Mouse (Mus musculus) thymus, postnatal 0 days (tissue): ENCODE measurements around the gene Gm42791. TPM values are rescaled to one million over a fixed set of nuclear protein-coding genes. Genes with fewer than 3 reads are reported as not detected.

ENCODE experiments used
- DNase-seq: peaks from one replicate; pipeline ENCODE4 v3.0.0-alpha.2; 2015; ENCODE audit warnings: low spot score
- polyA plus RNA-seq: library from polyadenylated mRNA; unstranded; fragments of >200 nt; fragmentation: Nextera tagmentation; extraction: Ambion mirVana; gene quantifications from 2 replicates; pipeline ENCODE4 v1.2.1, GENCODE M21; 2015

Gene Gm42791
- polyA plus RNA-seq, result 0.79 TPM in 1 of 2 replicates, not detected in the other

DNA sequence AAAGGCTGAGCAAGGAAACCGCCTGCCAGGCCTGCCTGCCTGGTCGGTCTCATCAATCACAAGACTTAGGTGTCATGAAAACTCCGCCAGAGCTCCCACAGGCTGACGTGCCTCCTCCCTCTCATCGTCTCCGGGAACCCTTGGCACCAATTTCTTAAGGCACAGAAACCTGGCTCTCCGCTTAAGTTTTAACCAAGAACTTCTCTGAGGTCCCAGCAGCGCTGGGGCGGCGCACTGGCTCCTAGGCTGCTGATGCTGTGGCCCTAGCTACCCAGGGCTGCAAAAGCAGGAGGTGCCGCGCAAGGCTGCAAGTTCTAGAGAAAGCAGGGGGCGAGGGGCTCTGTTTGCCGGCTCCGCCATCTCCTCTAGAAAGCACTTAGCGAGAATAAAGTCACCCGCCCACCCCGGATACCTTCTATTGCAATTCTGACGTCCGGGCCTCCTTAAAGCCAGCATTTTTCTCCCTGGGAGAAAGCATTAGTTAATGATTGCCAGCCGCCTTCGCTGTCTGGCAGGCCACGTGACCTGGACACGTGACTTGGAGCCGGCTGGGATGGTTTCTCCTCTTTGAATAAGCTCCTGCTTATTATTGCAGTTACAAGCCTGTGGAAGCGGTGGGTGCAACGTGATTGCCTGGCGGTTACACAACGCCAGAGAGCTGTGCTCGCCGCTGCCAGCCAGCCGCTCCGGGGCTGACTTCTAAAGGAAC lies at the start of gene Gm42791:
Gene Gm42791 (minus strand): TSS at position 442 of the 709 bp plus-strand sequence.
- DNase-seq, result peak; percentile 69

DNA sequence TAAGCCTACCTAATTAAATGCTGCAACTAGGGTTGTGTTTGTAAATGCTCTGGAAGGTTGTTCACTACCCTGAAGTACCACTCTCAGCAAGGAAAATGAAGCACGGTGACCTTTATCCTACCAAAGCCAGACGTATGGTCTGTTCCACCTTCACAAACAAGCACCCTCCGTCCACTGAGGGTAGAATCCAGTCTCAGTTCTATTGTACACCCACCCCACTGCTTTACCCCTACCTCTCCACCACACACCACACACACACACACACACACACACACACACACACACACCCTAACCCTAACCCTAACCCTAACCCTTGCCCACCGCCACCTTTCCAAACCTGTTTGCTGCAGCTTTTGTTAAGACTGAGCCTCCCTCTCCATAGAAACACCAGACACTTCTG lies 49.1 kb upstream of the Gm42791 start:
- DNase-seq, result no peak

DNA sequence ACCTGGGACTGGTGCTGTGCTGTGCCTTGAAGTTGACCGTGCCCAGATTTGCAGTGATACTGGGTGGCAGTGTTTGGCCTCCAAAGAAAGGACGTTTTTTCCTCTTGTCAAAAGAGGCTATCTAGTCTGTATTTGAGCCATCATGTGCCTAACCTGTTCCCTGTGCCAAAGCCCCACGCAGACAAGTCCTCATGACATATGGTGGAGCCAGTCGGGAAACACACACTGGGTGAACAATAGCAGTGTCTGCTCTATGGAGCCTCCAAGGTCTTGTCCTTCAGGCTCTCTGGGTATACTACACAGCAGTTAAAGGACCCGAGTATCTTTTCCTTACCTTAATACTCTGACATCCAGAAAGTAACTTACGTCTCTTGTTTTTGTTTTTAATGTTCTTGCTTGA lies 48.3 kb upstream of the Gm42791 start:
- no peak for DNase-seq

DNA sequence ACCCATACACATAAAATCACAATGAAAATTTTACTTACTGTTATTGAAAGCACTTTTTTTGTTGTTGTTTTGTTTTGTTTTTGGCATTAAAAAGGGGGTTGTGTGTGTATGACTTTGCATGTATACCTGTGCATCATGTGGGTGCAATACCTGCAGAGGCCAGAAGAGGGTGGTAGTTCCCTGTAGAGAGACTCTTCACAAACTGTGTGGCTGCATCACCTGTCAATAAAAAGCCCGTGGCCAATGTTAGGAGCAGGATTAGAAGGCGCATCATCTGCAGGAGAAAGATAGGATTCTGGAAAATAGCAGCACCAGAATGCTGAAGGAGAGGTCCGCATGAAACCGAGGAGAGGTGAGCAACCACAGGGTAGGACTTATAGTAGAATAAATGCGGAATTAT lies 44.9 kb upstream of the Gm42791 start:
- DNase-seq, result peak; percentile 50

DNA sequence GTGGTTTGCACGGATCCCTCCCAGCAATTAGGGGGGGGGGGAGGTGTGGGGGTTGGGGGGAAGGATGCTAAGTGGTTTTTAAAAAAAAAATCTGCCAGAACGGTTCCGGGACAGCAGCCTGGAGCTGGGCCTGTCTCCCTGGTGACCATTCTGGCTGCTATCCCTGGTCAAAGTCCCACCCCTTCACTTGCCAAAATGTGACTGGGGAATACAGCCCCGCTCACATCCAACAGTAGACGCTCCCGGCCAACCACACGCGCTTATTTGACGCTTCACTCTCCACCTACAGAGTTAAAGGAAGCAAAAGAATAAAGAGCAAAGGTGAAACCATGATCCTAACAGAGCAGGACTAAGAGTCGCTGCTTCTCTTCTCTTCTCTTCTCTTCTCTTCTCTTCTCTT lies 42.8 kb upstream of the Gm42791 start:
- DNase-seq, result no peak

DNA sequence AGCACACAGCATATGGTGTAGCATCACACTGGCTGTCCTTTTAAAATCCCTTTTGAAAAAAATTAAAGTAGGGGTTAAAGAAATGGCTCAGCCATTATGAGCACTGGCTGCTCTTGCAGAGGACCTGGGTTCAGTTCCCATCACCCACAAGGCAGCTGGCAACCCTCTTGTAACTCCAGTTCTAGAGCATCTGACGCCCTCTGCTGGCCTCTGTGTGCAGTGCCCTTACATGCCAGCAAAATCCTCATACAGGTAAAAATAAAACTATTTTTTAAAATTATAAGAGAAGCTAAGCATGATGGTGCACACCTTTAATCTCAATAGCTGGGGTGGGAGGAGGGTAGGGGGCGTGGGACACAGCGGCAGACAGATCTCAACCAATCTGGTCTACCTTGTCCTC lies 42.0 kb upstream of the Gm42791 start:
- DNase-seq, result no peak

DNA sequence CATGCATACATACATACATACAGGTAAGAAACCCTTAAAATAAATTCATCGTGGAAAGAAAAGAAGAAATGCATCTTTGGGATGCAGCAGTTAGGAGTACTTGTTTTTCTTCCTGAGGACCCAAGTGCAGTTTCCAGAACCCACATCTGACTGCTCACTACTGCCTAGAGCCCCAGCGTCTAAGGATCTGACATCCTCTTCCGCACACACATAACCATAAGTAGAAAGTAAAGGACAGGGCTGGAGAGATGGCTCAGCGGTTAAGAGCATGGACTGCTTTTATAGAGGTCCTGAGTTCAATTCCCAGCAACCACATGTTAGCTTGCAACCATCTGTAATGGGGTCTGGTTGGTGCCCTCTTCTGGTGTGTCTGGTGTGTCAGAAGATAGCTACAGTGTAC lies 37.5 kb upstream of the Gm42791 start:
- DNase-seq, result no peak

DNA sequence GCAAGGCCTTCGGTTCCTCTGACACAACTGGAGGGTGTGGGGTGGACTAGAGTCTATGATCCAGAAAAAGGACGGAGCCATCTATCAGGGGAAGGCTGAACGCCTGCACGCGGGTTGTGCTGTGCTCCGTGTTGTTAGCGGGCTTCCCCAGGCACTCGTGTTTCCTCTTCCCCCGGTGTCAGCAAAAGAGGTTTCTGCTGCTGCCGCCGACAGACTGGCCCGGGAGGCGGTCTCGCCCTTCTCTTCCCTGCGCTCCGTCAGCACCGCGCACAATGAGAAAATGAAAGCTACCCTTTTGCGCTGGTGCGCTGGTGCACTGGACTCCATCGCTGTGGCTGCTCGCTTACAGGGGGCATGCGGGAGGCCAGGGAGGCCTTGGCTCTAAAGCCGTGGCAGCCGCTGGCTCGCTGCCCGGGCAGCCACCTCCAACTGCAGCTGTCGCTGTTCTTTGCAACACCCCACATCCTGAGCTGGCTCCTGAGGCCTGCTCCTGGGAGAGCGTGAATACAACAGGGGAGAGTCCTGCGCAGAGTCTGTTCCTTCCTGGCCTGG lies 36.3 kb upstream of the Gm42791 start:
- peak; percentile 77 for DNase-seq

DNA sequence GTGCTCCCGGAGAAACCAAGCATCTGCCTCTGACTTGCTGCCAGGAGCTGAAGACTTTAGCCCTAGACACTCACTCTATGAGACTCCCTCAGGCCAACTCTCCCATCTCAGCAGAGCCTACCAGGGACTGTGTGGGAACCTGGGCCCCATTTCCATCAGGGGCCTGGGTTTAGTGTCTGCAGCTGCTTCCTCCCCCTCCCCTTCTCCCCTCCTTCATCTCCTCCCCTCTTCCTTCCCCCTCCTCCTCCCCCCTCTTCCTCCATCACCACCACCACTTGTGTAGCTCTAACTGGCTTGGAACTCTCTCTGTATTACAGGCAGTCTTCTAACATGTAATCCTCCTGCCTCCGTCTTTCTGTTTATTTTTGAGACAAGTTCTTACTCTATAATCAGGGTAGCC lies 35.2 kb upstream of the Gm42791 start:
- peak; percentile 79 for DNase-seq

DNA sequence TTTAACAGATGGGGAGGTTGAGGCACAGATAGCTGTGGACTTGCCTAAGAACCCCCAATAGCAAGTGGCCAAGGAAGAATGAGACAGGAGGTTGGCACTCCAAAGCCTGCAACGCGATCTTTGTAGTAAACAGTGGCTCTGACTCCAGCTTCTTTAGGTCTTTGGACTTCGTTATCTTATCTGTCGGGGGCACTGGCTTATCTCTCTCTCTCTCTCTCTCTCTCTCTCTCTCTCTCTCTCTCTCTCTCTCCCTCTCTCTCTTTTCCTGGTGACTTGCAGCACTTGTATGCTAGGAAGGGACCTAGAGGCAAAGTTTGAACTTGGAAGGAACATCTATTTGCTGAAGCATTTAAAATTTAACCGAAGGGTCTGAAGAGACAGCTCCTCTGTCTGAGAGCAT lies 33.4 kb upstream of the Gm42791 start:
- no peak for DNase-seq

DNA sequence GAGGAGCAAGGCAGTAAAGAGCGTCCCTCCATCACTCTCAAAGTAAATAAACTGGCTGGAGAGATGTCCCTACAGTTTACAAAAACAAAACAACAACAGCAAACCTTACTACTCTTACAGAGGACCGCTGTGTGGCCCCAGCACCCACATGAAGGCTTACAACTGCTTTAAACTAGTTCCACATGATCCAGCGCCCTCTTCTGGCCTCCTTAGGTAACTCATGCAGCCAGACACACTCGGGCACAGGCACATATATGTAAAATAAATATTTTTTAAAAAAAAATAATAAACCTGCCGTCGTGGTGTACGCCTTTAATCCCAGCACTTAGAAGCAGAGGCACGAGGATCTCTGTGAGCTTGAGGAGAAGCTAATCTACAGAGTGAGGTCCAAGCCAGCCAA lies 32.4 kb upstream of the Gm42791 start:
- no peak for DNase-seq

DNA sequence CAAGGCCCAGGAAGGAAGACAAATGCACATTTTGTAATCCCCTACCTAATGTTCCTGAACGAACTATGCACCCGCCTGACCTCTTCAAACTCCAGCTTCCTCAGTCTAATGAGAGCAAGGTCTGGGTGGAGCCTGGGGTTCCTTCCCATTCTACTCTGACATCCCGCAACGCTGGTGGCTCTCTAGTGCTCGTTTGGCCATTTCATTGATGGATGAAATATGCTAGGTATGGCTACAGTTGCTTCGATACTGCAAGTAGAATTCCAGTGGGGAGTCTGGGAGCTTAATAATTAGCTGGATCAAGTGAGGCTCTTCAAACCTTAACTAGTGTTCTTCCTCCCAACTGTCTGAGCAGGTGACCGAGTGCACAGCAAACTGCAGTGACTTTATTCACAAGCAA lies 26.2 kb upstream of the Gm42791 start:
- no peak for DNase-seq

DNA sequence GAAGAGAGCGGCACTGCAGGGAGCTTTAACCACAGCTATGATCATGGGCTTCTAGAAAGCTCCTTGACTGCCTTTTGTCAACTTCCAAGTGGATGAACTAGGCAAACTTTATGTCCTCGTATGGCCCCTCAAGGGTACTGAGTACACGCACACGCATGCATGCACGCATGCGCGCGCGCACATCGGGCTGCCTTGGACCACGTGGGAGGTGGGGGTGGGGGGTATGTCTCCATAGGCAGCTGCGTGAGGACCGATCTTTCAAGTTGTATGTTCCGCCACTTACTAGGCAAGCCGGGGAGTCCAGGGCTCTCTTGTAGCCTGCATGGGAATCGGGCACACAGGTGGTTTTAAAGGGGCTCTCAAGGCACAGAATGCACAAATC lies 25.7 kb upstream of the Gm42791 start:
- peak; percentile 51 for DNase-seq

DNA sequence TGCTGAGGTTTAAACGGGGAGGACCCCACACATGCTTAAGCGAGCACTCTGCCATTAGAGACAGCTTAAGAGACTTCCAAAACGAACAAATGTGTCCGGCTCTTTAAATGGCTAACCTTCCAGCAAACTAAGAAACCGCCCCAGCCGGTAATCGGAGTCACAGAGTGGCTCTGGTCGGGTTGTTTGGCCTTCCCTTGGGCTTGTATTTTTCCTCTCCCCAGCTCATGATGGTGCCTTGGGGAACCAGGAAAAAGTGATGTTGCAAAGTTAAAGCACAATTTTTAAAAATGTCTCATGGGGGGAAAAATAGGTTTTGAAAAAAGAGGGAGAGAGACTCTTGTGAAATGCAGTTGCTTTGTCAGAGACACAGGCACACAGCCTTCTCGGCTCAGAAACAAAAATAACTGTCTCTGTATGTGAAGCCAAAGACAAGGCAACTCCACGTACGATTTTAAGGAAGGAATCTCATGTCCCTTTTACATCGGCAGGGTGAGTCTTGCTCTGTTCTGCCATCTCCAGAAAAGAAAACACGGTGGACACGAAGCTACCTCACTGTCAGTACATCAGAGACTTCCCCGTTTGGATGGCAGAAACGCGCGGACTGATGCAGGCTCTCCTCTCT lies 25.2 kb upstream of the Gm42791 start:
- DNase-seq, result no peak

DNA sequence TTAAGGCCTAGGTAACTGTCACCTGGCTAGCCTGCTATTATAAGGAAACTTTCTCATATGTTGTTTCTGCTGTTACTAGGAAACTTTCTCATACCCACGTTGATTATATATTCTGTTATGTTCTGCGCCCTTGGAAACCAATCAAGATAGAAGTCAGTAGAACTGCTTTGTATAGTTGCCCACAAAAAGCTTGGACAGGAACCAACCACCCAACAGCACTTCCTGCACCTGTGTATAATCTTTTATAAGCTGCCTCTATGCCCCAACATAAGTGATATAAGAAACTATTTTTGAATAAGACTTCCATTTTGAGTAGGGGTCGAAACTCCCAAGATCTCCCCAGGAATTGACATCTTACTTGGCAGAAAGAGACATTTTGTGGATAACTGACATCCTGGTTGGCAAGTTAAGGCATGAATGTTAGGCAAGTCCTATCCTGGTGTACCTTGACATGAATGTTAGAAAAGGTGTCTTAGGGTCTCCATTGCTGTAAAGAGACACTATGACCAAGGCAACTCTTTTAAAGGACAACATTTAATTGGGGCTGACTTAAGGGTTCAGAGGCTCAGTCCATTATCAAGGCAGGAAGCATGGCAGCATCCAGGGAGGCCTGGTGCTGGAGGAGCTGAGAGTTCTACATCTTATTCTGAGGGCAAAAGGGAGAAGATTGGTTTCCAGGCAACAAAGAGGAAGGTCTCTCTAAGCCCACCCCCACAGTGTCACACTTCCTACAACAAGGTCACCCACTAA lies 22.9 kb upstream of the Gm42791 start:
- DNase-seq, result no peak

DNA sequence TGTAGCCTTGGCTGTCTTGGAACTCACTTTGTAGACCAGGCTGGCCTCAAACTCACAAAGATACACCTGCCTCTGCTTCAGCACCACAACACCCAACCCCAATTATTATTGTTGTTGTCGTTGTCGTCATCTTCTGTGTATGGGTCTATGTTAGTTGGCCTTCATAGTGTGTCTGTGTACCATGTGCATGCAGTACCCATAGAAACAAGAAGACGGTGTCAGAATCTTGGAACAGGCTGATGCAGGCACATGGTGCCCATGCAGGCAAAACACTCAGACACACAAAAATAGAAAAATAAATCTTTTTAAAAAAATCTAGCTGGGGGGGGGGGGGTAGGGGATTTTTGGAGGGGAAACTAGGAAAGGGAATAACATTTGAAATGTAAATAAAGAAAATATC lies 22.2 kb upstream of the Gm42791 start:
- no peak for DNase-seq

DNA sequence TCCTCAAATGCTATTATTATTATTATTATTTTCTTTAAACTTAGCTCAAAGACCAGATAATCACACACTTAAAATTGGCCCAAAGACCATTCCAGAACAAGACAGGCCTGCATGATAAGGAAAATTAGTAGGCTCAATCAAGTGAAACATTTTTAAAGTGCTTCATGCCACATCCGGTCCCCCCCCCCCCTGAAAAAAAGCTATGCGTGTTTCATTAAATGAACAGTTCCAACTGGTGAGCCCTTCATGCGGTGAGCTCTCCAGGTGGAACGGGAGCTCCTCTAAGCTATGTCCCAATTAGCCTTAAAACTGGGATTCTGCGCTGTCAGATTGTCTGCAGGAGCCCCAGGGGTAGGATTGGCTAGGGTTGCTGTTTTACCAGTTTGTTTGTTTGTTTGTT lies 21.3 kb upstream of the Gm42791 start:
- DNase-seq, result no peak

DNA sequence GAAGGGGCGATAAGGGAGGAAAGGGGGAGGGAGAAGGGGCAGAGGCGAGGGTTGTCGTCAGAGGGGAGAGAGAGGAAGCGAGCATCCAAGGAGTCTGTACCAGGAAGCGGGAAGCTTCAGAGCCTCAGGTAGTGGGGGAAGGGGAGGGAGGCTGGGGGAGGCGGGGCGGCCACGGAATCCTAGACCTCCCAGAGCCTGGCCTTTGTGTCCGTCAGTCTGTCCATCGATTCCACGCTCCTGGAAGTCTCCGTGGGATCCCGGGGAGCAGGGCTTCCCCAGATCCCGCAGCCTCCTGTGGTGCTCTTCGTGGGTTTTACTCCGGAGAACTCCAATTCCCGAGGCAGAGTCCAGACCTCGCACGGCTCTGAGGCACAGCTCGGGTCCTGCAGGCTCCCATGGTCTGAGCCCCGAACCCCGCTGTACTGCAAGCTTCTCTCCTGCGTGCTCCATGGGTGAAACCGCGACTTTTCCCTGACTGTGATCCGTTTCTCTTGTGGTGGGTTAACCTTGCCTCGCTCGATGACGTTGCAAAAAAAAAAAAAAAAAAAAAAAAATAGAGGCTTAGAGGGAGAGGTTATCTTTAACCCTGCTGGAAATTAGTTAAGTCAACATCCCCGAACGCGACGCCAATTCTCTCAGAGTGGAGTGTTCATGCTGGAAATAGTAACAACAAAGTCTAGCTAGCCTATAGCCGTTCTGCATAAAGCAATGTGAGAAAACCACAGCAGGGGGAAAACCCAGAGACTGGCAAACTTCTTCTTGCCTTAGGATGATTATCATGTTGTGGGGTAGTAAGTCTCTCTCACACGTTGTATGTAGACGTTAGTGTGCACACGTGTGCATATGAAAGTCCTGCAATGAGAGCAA lies 20.6 kb upstream of the Gm42791 start:
- DNase-seq, result peak; percentile 67

DNA sequence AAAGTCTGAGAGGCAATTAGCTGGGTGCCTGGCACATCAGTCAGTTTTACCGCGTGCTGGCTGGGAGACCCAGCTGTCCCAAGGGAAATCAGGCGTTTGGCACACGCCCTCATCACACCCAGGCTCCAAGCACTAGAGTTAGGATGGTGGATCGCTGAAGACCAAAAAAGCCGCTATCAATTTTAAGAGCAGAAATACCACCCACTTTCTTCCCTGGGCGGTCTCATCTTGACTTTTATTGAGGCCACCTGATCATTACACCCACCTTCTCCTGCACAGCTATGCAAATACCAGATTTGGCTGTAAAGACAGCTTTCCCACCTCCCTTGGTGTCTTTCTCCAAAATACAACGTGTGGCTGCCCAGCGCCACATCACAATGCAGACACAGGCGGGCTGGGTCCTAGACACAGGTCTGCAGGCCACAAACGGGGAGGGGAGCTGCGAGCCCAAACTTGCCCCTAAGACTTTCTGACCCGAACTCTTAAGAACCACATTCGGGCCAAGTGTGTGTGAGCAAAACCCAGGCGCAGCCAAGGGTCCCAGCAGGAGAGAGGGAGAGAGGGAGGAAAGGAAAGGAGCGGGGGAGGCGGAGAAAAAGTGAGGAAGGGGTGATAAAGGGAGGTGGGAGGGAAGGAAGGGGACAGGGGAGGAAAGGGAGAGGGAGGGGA lies 19.8 kb upstream of the Gm42791 start:
- DNase-seq, result peak; percentile 34

DNA sequence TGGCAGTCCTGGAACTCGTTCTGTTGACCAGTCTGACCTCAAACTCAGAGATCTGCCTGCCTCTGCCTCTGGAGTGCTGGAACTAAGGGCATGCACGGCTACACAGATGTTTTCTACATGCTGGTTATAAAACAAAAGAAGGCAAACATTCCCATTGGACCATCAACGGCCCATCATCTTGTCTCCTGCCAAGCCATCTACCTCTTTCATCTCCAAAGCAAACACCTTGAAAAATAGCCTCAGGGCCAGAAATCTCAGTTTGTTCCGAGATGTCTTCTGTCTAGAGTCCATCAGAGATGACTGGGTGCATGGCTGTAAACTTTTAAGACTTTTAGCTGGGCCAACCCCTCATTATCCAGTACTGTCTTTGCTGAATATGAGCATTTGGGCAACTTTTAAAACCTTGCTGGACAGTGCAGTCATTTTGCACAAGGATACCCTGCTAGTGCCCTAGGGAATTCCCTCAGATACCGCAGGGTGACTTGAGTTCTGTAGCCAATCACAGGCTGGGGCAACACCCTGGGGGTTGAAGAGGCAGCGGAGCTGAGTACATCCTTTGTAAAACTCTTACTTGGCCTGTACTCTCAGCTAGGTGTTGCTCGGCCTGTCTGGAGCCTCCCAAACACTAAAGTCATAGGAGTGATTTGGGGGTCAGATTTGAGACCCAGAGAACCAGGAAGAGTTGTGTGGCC lies 19.0 kb upstream of the Gm42791 start:
- peak; percentile 29 for DNase-seq
